Mouse (Mus musculus) ES-E14 (cell line): ENCODE data around the gene Flna. TPM values are rescaled to one million over a fixed set of nuclear protein-coding genes. Genes with fewer than 3 reads are reported as not detected.
"Not testable (repeated sequence)": the region's sequence is repeated elsewhere in the genome, so short reads cannot be mapped to it uniquely, and the experiment has no call there.

Experiments used
- DNase-seq: peaks from one replicate; pipeline ENCODE4 v3.0.0-alpha.2; 2013; ENCODE audit warnings: low read depth, low spot score
- H3K27ac ChIP-seq: 2 replicates; pipeline ENCODE4 v1.5.1; 2012; ENCODE audit warnings: low read depth, mild to moderate bottlenecking, low read length, moderate library complexity, mixed read lengths; ENCODE audit not compliant: poor library complexity, insufficient read depth, severe bottlenecking
- H3K36me3 ChIP-seq: 2 replicates; pipeline ENCODE4 v1.6.1; 2012; ENCODE audit warnings: mild to moderate bottlenecking, low read length, moderate library complexity, mixed read lengths; ENCODE audit not compliant: control insufficient read depth, poor library complexity, insufficient read depth, severe bottlenecking
- H3K4me1 ChIP-seq, 2 experiments: fragments of 150-350 bp in 1 of 2; sonication (generic) in 1 of 2; 2 replicates each; pipeline ENCODE4 v1.6.1; 2012; ENCODE audit warnings: low read length in 2 of 2, mild to moderate bottlenecking in 1 of 2, mixed read lengths in 1 of 2; ENCODE audit not compliant: control insufficient read depth in 2 of 2, insufficient read depth in 2 of 2, poor library complexity in 1 of 2
- H3K4me3 ChIP-seq, 2 experiments: fragments of 150-350 bp in 1 of 2; sonication (generic) in 1 of 2; 2 replicates each; pipeline ENCODE4 v1.5.1; 2012; ENCODE audit warnings: low read length in 2 of 2, low read depth in 1 of 2, mild to moderate bottlenecking in 1 of 2, mixed read lengths in 1 of 2; ENCODE audit not compliant: insufficient read depth in 1 of 2, poor library complexity in 1 of 2, severe bottlenecking in 1 of 2
- H3K9ac ChIP-seq: 2 replicates; pipeline ENCODE4 v1.6.1; 2012; ENCODE audit warnings: low read depth, mild to moderate bottlenecking, low read length, mixed read lengths; ENCODE audit not compliant: poor library complexity, insufficient read depth, severe bottlenecking
- H3K9me3 ChIP-seq: fragments of 150-350 bp; sonication (generic); 2 replicates; pipeline ENCODE4 v1.6.1; 2012; ENCODE audit warnings: low read depth, mild to moderate bottlenecking, low read length; ENCODE audit not compliant: control insufficient read depth, insufficient read depth
- CHD2 ChIP-seq: IDR thresholded peaks from 2 replicates; pipeline ENCODE4 v1.6.1; 2014; ENCODE audit warnings: mild to moderate bottlenecking, low read depth, low read length, inconsistent platforms
- HCFC1 ChIP-seq: IDR thresholded peaks from 2 replicates; pipeline ENCODE4 v1.6.1; 2012; ENCODE audit warnings: low read length, inconsistent platforms, borderline replicate concordance; ENCODE audit not compliant: insufficient read depth
- MAFK ChIP-seq: IDR thresholded peaks from 2 replicates; pipeline ENCODE4 v1.6.1; 2014; ENCODE audit warnings: mild to moderate bottlenecking, low read depth, low read length, inconsistent platforms; ENCODE audit not compliant: insufficient read depth
- ZC3H11A ChIP-seq: IDR thresholded peaks from 2 replicates; pipeline ENCODE4 v1.6.1; 2012; ENCODE audit warnings: low read depth, mild to moderate bottlenecking, inconsistent platforms, low read length, borderline replicate concordance
- ZNF384 ChIP-seq: IDR thresholded peaks from 2 replicates; pipeline ENCODE4 v1.6.1; 2012; ENCODE audit warnings: low read depth, low read length, inconsistent platforms
- in situ Hi-C, 2 experiments: fragments of 600-800 bp; cut with MboI; formaldehyde crosslinking; loops; one replicate each; pipeline ENCODE4 v1.15.1; 2025; ENCODE audit warnings: low sequenced_read_pairs in 2 of 2, inconsistent platforms in 1 of 2; ENCODE audit not compliant: unreplicated experiment in 2 of 2
- total RNA-seq: library from RNA; depleted of rRNA; stranded (reverse); fragments of 300-350 nt; gene quantifications from 2 replicates; pipeline ENCODE4 v1.2.3, GENCODE M21; 2012

Gene Flna
- total RNA-seq, 1 experiment: 687 TPM

DNA sequence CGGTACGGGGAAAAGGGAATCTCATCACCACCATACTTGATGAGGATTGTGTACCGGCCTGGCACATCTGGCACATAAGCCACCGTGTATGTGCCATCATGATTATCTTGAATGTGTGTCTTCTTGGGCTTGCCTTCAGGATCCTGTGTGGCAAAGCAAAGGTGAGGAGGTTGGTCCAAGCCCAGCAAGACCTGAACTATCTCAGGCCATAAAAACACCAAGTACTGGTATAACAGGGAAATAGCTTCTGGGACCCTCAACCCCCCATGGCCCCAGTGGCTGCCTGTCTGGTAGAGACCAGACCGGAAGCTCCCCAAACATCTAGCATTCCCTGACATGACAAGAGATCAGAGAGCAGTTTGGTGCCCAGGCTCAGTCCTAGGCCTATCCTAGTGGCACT is 16.4 kb downstream of the Flna start:
- H3K36me3 ChIP-seq: peaks cover 82% of the 10 kb centered on the region
- in situ Hi-C loops: loop anchor here (5.0 to 25.0 kb wide), 2 partner anchors 51 to 271 kb away; partner anchors contain the start of gene Hcfc1 (in 1 of the 2)
- TF ChIP-seq ZC3H11A (no peak), CHD2 (no peak), MAFK (no peak), ZNF384 (no peak)
- H3K27ac ChIP-seq: no peak overlapping the region
- H3K9me3 ChIP-seq: no peaks in the 10 kb centered on the region
- H3K9ac ChIP-seq: no peak overlapping the region
- no peak overlapping the region for H3K4me3 ChIP-seq
- no peak for DNase-seq
- H3K4me1 ChIP-seq: no peaks in the 10 kb centered on the region

DNA sequence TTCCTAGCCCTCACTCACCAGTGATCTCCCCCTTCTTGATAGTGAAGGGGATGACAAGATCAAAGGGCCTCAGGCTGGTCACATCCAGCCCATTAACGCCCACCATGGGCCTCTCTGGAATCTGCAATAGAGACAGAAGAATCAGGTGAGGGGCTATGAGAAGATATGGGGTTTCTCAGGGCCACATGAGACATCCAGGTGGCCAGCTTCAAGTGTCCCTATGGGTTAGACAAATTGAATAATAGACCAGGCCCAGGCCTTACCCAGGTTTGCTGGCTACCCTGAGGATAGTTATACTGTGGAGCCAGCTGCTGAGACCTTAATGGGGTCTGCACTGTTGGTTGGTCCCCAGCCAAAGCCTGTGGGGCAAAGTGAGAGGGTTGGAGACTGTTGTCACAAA is 19.6 kb downstream of the Flna start:
- in situ Hi-C loops: loop anchor here (5.0 to 25.0 kb wide), 2 partner anchors 48 to 268 kb away; partner anchors contain the start of gene Hcfc1 (in 1 of the 2)
- H3K4me1 ChIP-seq: no peaks in the 10 kb centered on the region
- peaks cover 82% of the 10 kb centered on the region for H3K36me3 ChIP-seq
- H3K9ac ChIP-seq: no peak overlapping the region
- H3K9me3 ChIP-seq: no peaks in the 10 kb centered on the region
- TF ChIP-seq HCFC1 (no peak), ZC3H11A (no peak), ZNF384 (no peak), CHD2 (no peak), MAFK (no peak)
- H3K4me3 ChIP-seq: no peak overlapping the region
- H3K27ac ChIP-seq: no peak overlapping the region
- DNase-seq: no peak

DNA sequence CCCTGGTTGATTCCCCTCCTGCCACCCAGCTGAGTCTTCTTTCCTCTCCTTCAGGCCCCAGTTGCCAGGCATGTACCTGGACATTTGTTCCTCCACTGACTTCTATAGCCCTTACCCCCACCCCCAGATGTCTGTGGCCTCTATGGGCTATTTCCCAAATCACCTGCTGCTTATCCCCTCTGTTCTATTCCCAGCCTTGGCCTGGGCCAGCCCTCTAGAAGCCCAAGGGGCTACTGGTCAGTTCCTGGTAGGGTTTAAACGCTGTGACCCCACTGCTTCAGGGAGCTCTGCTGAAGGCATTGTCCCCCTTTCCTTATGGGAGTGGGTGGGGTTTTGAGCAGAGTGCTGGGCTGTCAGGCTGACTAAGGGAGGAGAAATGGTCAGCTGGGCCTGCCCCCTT is 29.5 kb downstream of the Flna start:
- H3K27ac ChIP-seq, DNase-seq, H3K4me3 ChIP-seq, H3K9me3 ChIP-seq, H3K9ac ChIP-seq, H3K4me1 ChIP-seq, in situ Hi-C loops: not testable (repeated sequence)
- H3K36me3 ChIP-seq: peaks cover 12% of the 10 kb centered on the region

DNA sequence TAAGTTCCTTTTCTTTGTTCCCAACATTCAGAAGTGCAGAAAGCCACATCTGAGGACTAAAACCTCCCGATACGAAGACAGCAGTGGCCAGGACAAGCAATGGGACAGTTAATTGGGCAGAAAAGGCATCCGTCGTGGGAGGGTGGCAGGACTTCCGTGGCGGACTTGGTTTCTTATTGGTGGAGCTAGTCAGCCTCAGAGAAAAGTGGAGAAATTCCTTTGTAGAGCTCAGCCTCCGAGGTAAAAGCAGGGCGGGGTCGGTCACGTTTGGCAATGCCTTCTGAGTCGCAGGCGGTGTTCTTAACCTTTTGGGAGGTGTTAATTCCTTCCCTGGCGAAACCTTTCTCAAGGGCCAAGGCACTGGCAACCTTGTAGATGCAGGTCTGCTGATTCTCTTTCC is 30.2 kb downstream of the Flna start:
- no peak overlapping the region for H3K27ac ChIP-seq
- in situ Hi-C loops: no loop called here

DNA sequence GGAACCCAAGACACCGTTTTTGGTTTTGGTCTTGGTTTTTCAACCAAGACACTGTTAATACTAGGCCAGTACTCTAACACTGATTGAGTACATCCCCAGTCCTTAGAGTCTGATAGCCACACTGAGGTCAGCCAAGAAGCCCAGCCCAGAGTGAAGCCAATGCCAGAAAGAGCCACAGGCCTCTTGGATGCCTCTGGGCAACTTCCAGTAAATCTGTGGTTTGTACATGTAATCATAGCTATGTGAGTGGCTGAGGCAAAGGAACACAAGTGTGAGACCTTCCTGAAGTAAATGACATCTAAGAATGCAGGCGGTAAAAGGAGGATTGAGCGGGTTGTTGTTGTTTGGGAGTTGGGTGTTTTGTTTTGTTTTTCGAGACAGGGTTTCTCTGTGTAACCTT is 31.1 kb downstream of the Flna start:
- Histone ChIP-seq H3K9me3 (no peaks in the 10 kb centered on the region), H3K4me1 (no peaks in the 10 kb centered on the region), H3K36me3 (peaks cover 2% of the 10 kb centered on the region), H3K4me3 (no peak overlapping the region), H3K27ac (no peak overlapping the region), H3K9ac (no peak overlapping the region)
- in situ Hi-C loops: no loop called here
- DNase-seq: no peak
- TF ChIP-seq ZC3H11A (no peak), HCFC1 (no peak), CHD2 (no peak), MAFK (no peak), ZNF384 (no peak)

More for the DNA sequence above, 30.2 kb downstream of the Flna start:
- Histone ChIP-seq H3K36me3 (peaks cover 5% of the 10 kb centered on the region), H3K9ac (no peak overlapping the region), H3K4me1 (no peaks in the 10 kb centered on the region), H3K9me3 (no peaks in the 10 kb centered on the region), H3K4me3 (no peak overlapping the region)
- peak; percentile 17 for DNase-seq
- no peak for TF ChIP-seq MAFK
- no peak for TF ChIP-seq ZC3H11A
- TF ChIP-seq HCFC1: no peak
- no peak for TF ChIP-seq CHD2
- no peak for TF ChIP-seq ZNF384
